Mouse (Mus musculus): ENCODE results near the gene Olfr624. TPM values are rescaled to one million over a fixed set of nuclear protein-coding genes. Genes with fewer than 3 reads are reported as not detected.
"Not testable (repeated sequence)": the region's sequence is repeated elsewhere in the genome, so short reads cannot be mapped to it uniquely, and the experiment has no call there.

Gene Olfr624
- polyA plus RNA-seq (2015; fragmentation: Nextera tagmentation; extraction: Ambion mirVana): 0.07 and 0.08 TPM in 2 replicates

GRCm38 (mm10) chr7:103671091-103671490 lies at the start of gene Olfr624:
Gene Olfr624 (minus strand): TSS chr7:103671191.
- WGBS: 86% methylated on average over 2 of the region's 2 CpGs
- Histone ChIP-seq H3K36me3 (no peaks in the 10 kb centered on the region), H3K9me3 (no peaks in the 10 kb centered on the region), H3K9ac (no peak within 1 kb of the TSS), H3K4me2 (no peak within 1 kb of the TSS), H3K27me3 (no peaks in the 10 kb centered on the region), H3K27ac (no peak within 1 kb of the TSS), H3K4me1 (no peaks in the 10 kb centered on the region), H3K4me3 (no peak within 1 kb of the TSS)
- no peak for ATAC-seq (ENCODE audit: insufficient number of reproducible peaks, insufficient read depth, low FRiP score, low TSS enrichment, low read depth)

- not testable (repeated sequence) for ATAC-seq (ENCODE audit: insufficient number of reproducible peaks, insufficient read depth, low FRiP score, low TSS enrichment, low read depth); H3K9ac ChIP-seq; H3K9me3 ChIP-seq; H3K4me2 ChIP-seq; H3K27ac ChIP-seq; H3K4me1 ChIP-seq; H3K4me3 ChIP-seq; H3K27me3 ChIP-seq; H3K36me3 ChIP-seq
- WGBS: 82% methylated on average over 1 of the region's 1 CpGs
These were observed 45.4 kb upstream of the Olfr624 start for GRCm38 (mm10) chr7:103716398-103716797.

GRCm38 (mm10) chr7:103714371-103714770 lies 43.4 kb upstream of the Olfr624 start, which contains the start of gene Olfr243:
Gene Olfr243 (plus strand): TSS chr7:103714671.
- ATAC-seq (ENCODE audit: insufficient number of reproducible peaks, insufficient read depth, low FRiP score, low TSS enrichment, low read depth): no peak
- no peaks in the 10 kb centered on the region for H3K36me3 ChIP-seq
- H3K9me3 ChIP-seq: no peaks in the 10 kb centered on the region
- H3K4me2 ChIP-seq: no peak within 1 kb of the TSS
- no peaks in the 10 kb centered on the region for H3K4me1 ChIP-seq
- H3K27ac ChIP-seq: no peak within 1 kb of the TSS
- H3K4me3 ChIP-seq: no peak within 1 kb of the TSS
- H3K9ac ChIP-seq: no peak within 1 kb of the TSS
- H3K27me3 ChIP-seq: no peaks in the 10 kb centered on the region

GRCm38 (mm10) chr7:103712024-103712423 lies 41.0 kb upstream of the Olfr624 start:
- no peak overlapping the region for H3K27ac ChIP-seq
- no peaks in the 10 kb centered on the region for H3K9me3 ChIP-seq
- no peak overlapping the region for H3K4me2 ChIP-seq
- ATAC-seq (ENCODE audit: insufficient number of reproducible peaks, insufficient read depth, low FRiP score, low TSS enrichment, low read depth): no peak
- H3K4me1 ChIP-seq: no peaks in the 10 kb centered on the region
- WGBS: 47% methylated on average over 2 of the region's 2 CpGs
- no peaks in the 10 kb centered on the region for H3K36me3 ChIP-seq
- H3K9ac ChIP-seq: no peak overlapping the region
- H3K27me3 ChIP-seq: no peaks in the 10 kb centered on the region
- H3K4me3 ChIP-seq: no peak overlapping the region

GRCm38 (mm10) chr7:103699469-103699868 lies 28.5 kb upstream of the Olfr624 start:
- Histone ChIP-seq H3K27ac (no peak overlapping the region), H3K9ac (no peak overlapping the region), H3K4me2 (no peak overlapping the region), H3K4me1 (no peaks in the 10 kb centered on the region), H3K36me3 (no peaks in the 10 kb centered on the region), H3K4me3 (no peak overlapping the region), H3K27me3 (no peaks in the 10 kb centered on the region), H3K9me3 (no peaks in the 10 kb centered on the region)
- no peak for ATAC-seq (ENCODE audit: insufficient number of reproducible peaks, insufficient read depth, low FRiP score, low TSS enrichment, low read depth)
- WGBS: 90% methylated on average over 4 of the region's 4 CpGs

GRCm38 (mm10) chr7:103682420-103682819 lies 11.4 kb upstream of the Olfr624 start, which contains the start of gene Olfr625-ps1:
Gene Olfr625-ps1 (plus strand): TSS chr7:103682720.
- no peaks in the 10 kb centered on the region for H3K27me3 ChIP-seq
- no peak within 1 kb of the TSS for H3K4me3 ChIP-seq
- ATAC-seq (ENCODE audit: insufficient number of reproducible peaks, insufficient read depth, low FRiP score, low TSS enrichment, low read depth): no peak
- no peaks in the 10 kb centered on the region for H3K36me3 ChIP-seq
- H3K9ac ChIP-seq: no peak within 1 kb of the TSS
- H3K4me2 ChIP-seq: no peak within 1 kb of the TSS
- H3K4me1 ChIP-seq: no peaks in the 10 kb centered on the region
- no peak within 1 kb of the TSS for H3K27ac ChIP-seq
- H3K9me3 ChIP-seq: no peaks in the 10 kb centered on the region

GRCm38 (mm10) chr7:103663598-103663997 lies 7.4 kb downstream of the Olfr624 start, which contains the start of gene Olfr623:
Gene Olfr623 (minus strand): TSS chr7:103663698.
- Histone ChIP-seq H3K4me2 (no peak within 1 kb of the TSS), H3K36me3 (no peaks in the 10 kb centered on the region), H3K4me1 (no peaks in the 10 kb centered on the region), H3K27me3 (no peaks in the 10 kb centered on the region), H3K4me3 (no peak within 1 kb of the TSS), H3K9ac (no peak within 1 kb of the TSS), H3K9me3 (no peaks in the 10 kb centered on the region), H3K27ac (no peak within 1 kb of the TSS)
- ATAC-seq (ENCODE audit: insufficient number of reproducible peaks, insufficient read depth, low FRiP score, low TSS enrichment, low read depth): no peak

- no peak overlapping the region for H3K4me2 ChIP-seq
- no peaks in the 10 kb centered on the region for H3K4me1 ChIP-seq
- no peak overlapping the region for H3K4me3 ChIP-seq
- H3K9ac ChIP-seq: no peak overlapping the region
- 80% methylated on average over 4 of the region's 4 CpGs for WGBS
- no peak overlapping the region for H3K27ac ChIP-seq
- no peaks in the 10 kb centered on the region for H3K9me3 ChIP-seq
- H3K36me3 ChIP-seq: no peaks in the 10 kb centered on the region
- no peaks in the 10 kb centered on the region for H3K27me3 ChIP-seq
- no peak for ATAC-seq (ENCODE audit: insufficient number of reproducible peaks, insufficient read depth, low FRiP score, low TSS enrichment, low read depth)
These were observed 26.9 kb downstream of the Olfr624 start for GRCm38 (mm10) chr7:103644070-103644469.

- H3K36me3 ChIP-seq: no peaks in the 10 kb centered on the region
- no peak for ATAC-seq (ENCODE audit: insufficient number of reproducible peaks, insufficient read depth, low FRiP score, low TSS enrichment, low read depth)
- H3K4me1 ChIP-seq: no peaks in the 10 kb centered on the region
- H3K4me3 ChIP-seq: no peak within 1 kb of the TSS
- no peak within 1 kb of the TSS for H3K9ac ChIP-seq
- H3K9me3 ChIP-seq: no peaks in the 10 kb centered on the region
- 77% methylated on average over 1 of the region's 1 CpGs for WGBS
- H3K4me2 ChIP-seq: no peak within 1 kb of the TSS
- H3K27me3 ChIP-seq: no peaks in the 10 kb centered on the region
- H3K27ac ChIP-seq: no peak within 1 kb of the TSS
These were observed 28.4 kb downstream of the Olfr624 start, which contains the start of gene Olfr622 for GRCm38 (mm10) chr7:103642602-103643001. Gene Olfr622 (minus strand): TSS chr7:103642702.

- Histone ChIP-seq H3K4me1 (no peaks in the 10 kb centered on the region), H3K4me3 (no peak overlapping the region), H3K4me2 (no peak overlapping the region), H3K27me3 (no peaks in the 10 kb centered on the region), H3K27ac (no peak overlapping the region), H3K9me3 (no peaks in the 10 kb centered on the region), H3K36me3 (no peaks in the 10 kb centered on the region), H3K9ac (no peak overlapping the region)
- no peak for ATAC-seq (ENCODE audit: insufficient number of reproducible peaks, insufficient read depth, low FRiP score, low TSS enrichment, low read depth)
These were observed 34.2 kb downstream of the Olfr624 start for GRCm38 (mm10) chr7:103636795-103637194.

Other genes with a start within 250 kb of the Olfr624 start
- not detected in 2 replicates for gene Olfr605, start 225.8 kb downstream of the Olfr624 start, polyA plus RNA-seq (2015; fragmentation: Nextera tagmentation; extraction: Ambion mirVana)
- not detected in 2 replicates for gene Olfr606, start 222.1 kb downstream of the Olfr624 start, polyA plus RNA-seq (2015; fragmentation: Nextera tagmentation; extraction: Ambion mirVana)
- gene Olfr607, start 207.0 kb downstream of the Olfr624 start, polyA plus RNA-seq (2015; fragmentation: Nextera tagmentation; extraction: Ambion mirVana): not detected in 2 replicates
- gene Olfr608, start 201.3 kb downstream of the Olfr624 start, polyA plus RNA-seq (2015; fragmentation: Nextera tagmentation; extraction: Ambion mirVana): not detected in 2 replicates
- not detected in 2 replicates for gene Olfr609, start 173.1 kb downstream of the Olfr624 start, polyA plus RNA-seq (2015; fragmentation: Nextera tagmentation; extraction: Ambion mirVana)
- gene Olfr610, start 159.1 kb downstream of the Olfr624 start, polyA plus RNA-seq (2015; fragmentation: Nextera tagmentation; extraction: Ambion mirVana): not detected in 2 replicates
- gene Olfr611, start 150.3 kb downstream of the Olfr624 start, polyA plus RNA-seq (2015; fragmentation: Nextera tagmentation; extraction: Ambion mirVana): not detected in 2 replicates
- gene Olfr612, start 128.5 kb downstream of the Olfr624 start, polyA plus RNA-seq (2015; fragmentation: Nextera tagmentation; extraction: Ambion mirVana): not detected in 2 replicates
- gene Olfr613, start 123.1 kb downstream of the Olfr624 start, polyA plus RNA-seq (2015; fragmentation: Nextera tagmentation; extraction: Ambion mirVana): not detected in 2 replicates
- not detected in 2 replicates for gene Olfr615, start 115.1 kb downstream of the Olfr624 start, polyA plus RNA-seq (2015; fragmentation: Nextera tagmentation; extraction: Ambion mirVana)
- gene Olfr616, start 102.0 kb downstream of the Olfr624 start, polyA plus RNA-seq (2015; fragmentation: Nextera tagmentation; extraction: Ambion mirVana): not detected in 2 replicates
- gene Olfr617, start 98.1 kb downstream of the Olfr624 start, polyA plus RNA-seq (2015; fragmentation: Nextera tagmentation; extraction: Ambion mirVana): not detected in 2 replicates
- gene Olfr618, start 81.1 kb downstream of the Olfr624 start, polyA plus RNA-seq (2015; fragmentation: Nextera tagmentation; extraction: Ambion mirVana): not detected in 2 replicates
- not detected in 2 replicates for gene Olfr619, start 70.6 kb downstream of the Olfr624 start, polyA plus RNA-seq (2015; fragmentation: Nextera tagmentation; extraction: Ambion mirVana)
- gene Olfr620, start 58.7 kb downstream of the Olfr624 start, polyA plus RNA-seq (2015; fragmentation: Nextera tagmentation; extraction: Ambion mirVana): not detected in 2 replicates
- gene Olfr622, start 28.5 kb downstream of the Olfr624 start, polyA plus RNA-seq (2015; fragmentation: Nextera tagmentation; extraction: Ambion mirVana): 0.18 and 0.22 TPM in 2 replicates
- gene Olfr623, start 7.5 kb downstream of the Olfr624 start, polyA plus RNA-seq (2015; fragmentation: Nextera tagmentation; extraction: Ambion mirVana): not detected in 2 replicates
- gene Olfr625-ps1, start 11.5 kb upstream of the Olfr624 start, polyA plus RNA-seq (2015; fragmentation: Nextera tagmentation; extraction: Ambion mirVana): not detected in 2 replicates
- not detected in 2 replicates for gene Olfr243, start 43.5 kb upstream of the Olfr624 start, polyA plus RNA-seq (2015; fragmentation: Nextera tagmentation; extraction: Ambion mirVana)
- gene Olfr628, start 59.2 kb upstream of the Olfr624 start, polyA plus RNA-seq (2015; fragmentation: Nextera tagmentation; extraction: Ambion mirVana): not detected in 2 replicates
- not detected in 2 replicates for gene Olfr629, start 73.8 kb upstream of the Olfr624 start, polyA plus RNA-seq (2015; fragmentation: Nextera tagmentation; extraction: Ambion mirVana)
- gene Olfr630, start 86.1 kb upstream of the Olfr624 start, polyA plus RNA-seq (2015; fragmentation: Nextera tagmentation; extraction: Ambion mirVana): not detected in 2 replicates
- not detected in 2 replicates for gene Olfr69, start 100.4 kb upstream of the Olfr624 start, polyA plus RNA-seq (2015; fragmentation: Nextera tagmentation; extraction: Ambion mirVana)
- not detected in 2 replicates for gene Olfr68, start 108.5 kb upstream of the Olfr624 start, polyA plus RNA-seq (2015; fragmentation: Nextera tagmentation; extraction: Ambion mirVana)
- not detected in 2 replicates for gene Olfr67, start 120.6 kb upstream of the Olfr624 start, polyA plus RNA-seq (2015; fragmentation: Nextera tagmentation; extraction: Ambion mirVana)
- gene Hbb-bt, start 142.8 kb upstream of the Olfr624 start, polyA plus RNA-seq (2015; fragmentation: Nextera tagmentation; extraction: Ambion mirVana): 1,311 and 2,074 TPM in 2 replicates
- 2,604 and 4,415 TPM in 2 replicates for gene Hbb-bs, start 156.9 kb upstream of the Olfr624 start, polyA plus RNA-seq (2015; fragmentation: Nextera tagmentation; extraction: Ambion mirVana)
- gene Hbb-bh2, start 169.3 kb upstream of the Olfr624 start, polyA plus RNA-seq (2015; fragmentation: Nextera tagmentation; extraction: Ambion mirVana): not detected in 2 replicates
- 46.9 and 96.8 TPM in 2 replicates for gene Hbb-bh1, start 172.0 kb upstream of the Olfr624 start, polyA plus RNA-seq (2015; fragmentation: Nextera tagmentation; extraction: Ambion mirVana)
- 5,482 and 5,510 TPM in 2 replicates for gene Hbb-y, start 182.0 kb upstream of the Olfr624 start, polyA plus RNA-seq (2015; fragmentation: Nextera tagmentation; extraction: Ambion mirVana)
- gene Olfr66, start 215.1 kb upstream of the Olfr624 start, polyA plus RNA-seq (2015; fragmentation: Nextera tagmentation; extraction: Ambion mirVana): not detected in 2 replicates
- gene Olfr64, start 223.3 kb upstream of the Olfr624 start, polyA plus RNA-seq (2015; fragmentation: Nextera tagmentation; extraction: Ambion mirVana): not detected in 2 replicates
- not detected in 2 replicates for gene Olfr65, start 232.3 kb upstream of the Olfr624 start, polyA plus RNA-seq (2015; fragmentation: Nextera tagmentation; extraction: Ambion mirVana)

Measured in embryonic facial prominence, embryonic 13.5 days (tissue).